Mouse (Mus musculus): ENCODE results near the gene Zfr2. TPM values are rescaled to one million over a fixed set of nuclear protein-coding genes. Genes with fewer than 3 reads are reported as not detected.
"Not testable (repeated sequence)": the region's sequence is repeated elsewhere in the genome, so short reads cannot be mapped to it uniquely, and the experiment has no call there.

Zfr2 gene
- total and polyA plus RNA-seq, 2 experiments from 2014 or later: 21.9 to 64.1 TPM

GRCm38 (mm10) chr10:81217267-81217666, 15.7 kb upstream of the Zfr2 start:
- not testable (repeated sequence) for H3K9me3 ChIP-seq (ENCODE audit: low read length); H3K27ac ChIP-seq; H3K4me1 ChIP-seq (ENCODE audit: insufficient read depth, low read length); H3K4me3 ChIP-seq (ENCODE audit: low read length); H3K27me3 ChIP-seq (ENCODE audit: insufficient read depth, low read length); H3K4me2 ChIP-seq (ENCODE audit: low read depth, low read length); ATAC-seq; H3K9ac ChIP-seq (replicated peaks; ENCODE audit: low read length)
- TF ChIP-seq CTCF (IDR thresholded peaks at IDR 0.05; ENCODE audit: low read depth): peak; percentile 62
- WGBS: 30% methylated on average over 1 of the region's 1 CpGs
- peaks cover 39% of the 10 kb centered on the region for H3K36me3 ChIP-seq (ENCODE audit: insufficient read depth, low read length)
- DNase-seq (ENCODE audit: low spot score): peak; percentile 59

DNA sequence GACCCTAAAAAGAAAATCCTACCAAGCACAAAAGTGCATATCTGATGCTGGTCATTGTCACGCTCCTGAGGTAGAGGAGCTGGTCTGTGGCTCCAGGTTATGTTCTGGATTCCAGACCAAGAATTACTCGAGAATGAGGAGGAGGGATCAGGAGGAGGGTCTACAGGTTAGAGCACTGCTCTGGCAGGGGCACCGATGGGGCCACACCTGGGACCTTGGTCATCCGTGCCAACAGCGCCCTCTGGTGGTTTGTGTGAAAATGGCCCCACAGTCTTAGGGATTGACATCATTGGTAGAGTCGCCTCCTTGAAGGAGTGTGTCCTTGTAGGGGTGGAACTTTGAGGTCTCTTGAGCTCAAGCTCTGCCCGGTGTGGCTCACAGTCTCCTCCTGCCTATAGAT, 15.0 kb upstream of the Zfr2 start:
- Histone ChIP-seq H3K9ac (replicated peaks; ENCODE audit: low read length) (no peak overlapping the region), H3K4me1 (ENCODE audit: insufficient read depth, low read length) (no peaks in the 10 kb centered on the region), H3K4me3 (ENCODE audit: low read length) (no peak overlapping the region), H3K9me3 (ENCODE audit: low read length) (no peaks in the 10 kb centered on the region), H3K36me3 (ENCODE audit: insufficient read depth, low read length) (peaks cover 33% of the 10 kb centered on the region; the same call in 1 of the 2 replicates), H3K4me2 (ENCODE audit: low read depth, low read length) (no peak overlapping the region), H3K27ac (no peak overlapping the region), H3K27me3 (ENCODE audit: insufficient read depth, low read length) (no peaks in the 10 kb centered on the region)
- ATAC-seq (peak; percentile 41), DNase-seq (ENCODE audit: low spot score) (peak; percentile 67)
- WGBS: 38% methylated on average over 7 of the region's 7 CpGs
- peak; percentile 85 for TF ChIP-seq CTCF (IDR thresholded peaks at IDR 0.05; ENCODE audit: low read depth)

DNA sequence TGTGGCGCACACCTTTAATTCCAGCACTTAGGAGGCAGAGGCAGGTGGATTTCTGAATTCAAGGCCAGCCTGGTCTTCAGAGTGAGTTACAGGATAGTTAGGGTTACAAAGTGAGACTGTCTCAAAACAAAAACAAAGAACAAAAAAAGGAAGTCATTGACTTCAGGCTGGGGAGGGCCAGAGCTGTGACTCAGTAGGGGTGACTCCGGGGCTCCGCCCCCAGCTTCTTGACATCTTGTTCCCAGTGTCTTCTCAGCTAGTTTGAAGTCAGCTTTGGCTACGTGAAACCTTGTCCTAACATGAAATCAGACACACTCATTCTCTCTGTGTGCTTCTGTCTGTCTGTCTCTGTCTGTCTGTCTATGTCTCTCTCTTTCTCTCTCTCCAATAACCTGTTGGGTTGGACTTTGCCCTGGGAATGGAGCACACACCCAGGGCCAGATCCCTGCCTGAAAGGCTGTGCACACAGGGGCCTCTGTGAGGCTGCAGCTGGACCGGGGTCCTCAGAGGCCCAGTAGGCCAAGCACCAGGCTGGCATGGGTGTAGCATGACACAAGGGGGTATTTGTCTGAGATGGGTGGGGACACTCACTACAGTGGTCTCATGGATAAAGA, 11.4 kb upstream of the Zfr2 start:
- Histone ChIP-seq H3K9me3 (ENCODE audit: low read length) (no peaks in the 10 kb centered on the region), H3K27me3 (ENCODE audit: insufficient read depth, low read length) (no peaks in the 10 kb centered on the region), H3K4me1 (ENCODE audit: insufficient read depth, low read length) (no peaks in the 10 kb centered on the region), H3K36me3 (ENCODE audit: insufficient read depth, low read length) (peaks cover 21% of the 10 kb centered on the region), H3K4me2 (ENCODE audit: low read depth, low read length) (no peak overlapping the region), H3K9ac (replicated peaks; ENCODE audit: low read length) (no peak overlapping the region), H3K4me3 (ENCODE audit: low read length) (no peak overlapping the region), H3K27ac (no peak overlapping the region)
- no peak for DNase-seq (ENCODE audit: low spot score)
- TF ChIP-seq CTCF (IDR thresholded peaks at IDR 0.05; ENCODE audit: low read depth): no peak
- WGBS: 89% methylated on average over 5 of the region's 5 CpGs
- no peak; the same call in 1 of the 2 replicates for ATAC-seq

GRCm38 (mm10) chr10:81223731-81224130, 9.2 kb upstream of the Zfr2 start:
- not testable (repeated sequence) for H3K27me3 ChIP-seq (ENCODE audit: insufficient read depth, low read length); H3K9ac ChIP-seq (replicated peaks; ENCODE audit: low read length); H3K4me1 ChIP-seq (ENCODE audit: insufficient read depth, low read length); H3K9me3 ChIP-seq (ENCODE audit: low read length); H3K27ac ChIP-seq; DNase-seq (ENCODE audit: low spot score); H3K4me2 ChIP-seq (ENCODE audit: low read depth, low read length); H3K4me3 ChIP-seq (ENCODE audit: low read length); ATAC-seq
- 72% methylated on average over 2 of the region's 2 CpGs for WGBS
- peaks cover 19% of the 10 kb centered on the region for H3K36me3 ChIP-seq (ENCODE audit: insufficient read depth, low read length)

- DNase-seq (ENCODE audit: low spot score) (peak; percentile 63), ATAC-seq (peak; percentile 27)
- WGBS: 6% methylated on average over 20 of the region's 20 CpGs
- H3K9me3 ChIP-seq (ENCODE audit: low read length): no peaks in the 10 kb centered on the region
- H3K4me1 ChIP-seq (ENCODE audit: insufficient read depth, low read length): peaks cover 19% of the 10 kb centered on the region
- peak overlapping the region; percentile 66 for H3K4me2 ChIP-seq (ENCODE audit: low read depth, low read length)
- H3K9ac ChIP-seq (replicated peaks; ENCODE audit: low read length): peak overlapping the region; percentile 86
- peak overlapping the region; percentile 94 for H3K27ac ChIP-seq
- H3K36me3 ChIP-seq (ENCODE audit: insufficient read depth, low read length): no peaks in the 10 kb centered on the region
- no peak for TF ChIP-seq CTCF (IDR thresholded peaks at IDR 0.05; ENCODE audit: low read depth)
- H3K27me3 ChIP-seq (ENCODE audit: insufficient read depth, low read length): no peaks in the 10 kb centered on the region
- H3K4me3 ChIP-seq (ENCODE audit: low read length): peak overlapping the region; percentile 61
These were observed 3.1 kb upstream of the Zfr2 start for GRCm38 (mm10) chr10:81229735-81230437.

GRCm38 (mm10) chr10:81230438-81231332, 2.3 kb upstream of the Zfr2 start, which contains the start of gene Atcay:
Gene Atcay (minus strand): TSS chr10:81230833.
- Histone ChIP-seq H3K36me3 (ENCODE audit: insufficient read depth, low read length) (no peaks in the 10 kb centered on the region), H3K9me3 (ENCODE audit: low read length) (no peaks in the 10 kb centered on the region), H3K9ac (replicated peaks; ENCODE audit: low read length) (peak within 1 kb of the TSS; percentile 86), H3K4me2 (ENCODE audit: low read depth, low read length) (peak within 1 kb of the TSS; percentile 66), H3K4me1 (ENCODE audit: insufficient read depth, low read length) (peaks cover 19% of the 10 kb centered on the region), H3K4me3 (ENCODE audit: low read length) (peak within 1 kb of the TSS; percentile 61), H3K27ac (peak within 1 kb of the TSS; percentile 94), H3K27me3 (ENCODE audit: insufficient read depth, low read length) (no peaks in the 10 kb centered on the region)
- TF ChIP-seq CTCF (IDR thresholded peaks at IDR 0.05; ENCODE audit: low read depth): peak; percentile 78
- WGBS: 2% methylated on average over 27 of the region's 27 CpGs
- DNase-seq (ENCODE audit: low spot score): peak; percentile 90
- peak; percentile 84 for ATAC-seq
